Mouse (Mus musculus) heart, adult 18-20 months (tissue): Measurements from ENCODE around the gene Mmp27. TPM values are rescaled to one million over a fixed set of nuclear protein-coding genes. Genes with fewer than 3 reads are reported as not detected.

ENCODE experiments used
- DNase-seq, 2 experiments: peaks; one replicate each; pipeline ENCODE4 v3.0.0; 2021 to 2022; ENCODE audit warnings: mixed read lengths in 1 of 2
- total RNA-seq, 2 experiments: library from RNA; stranded (reverse); gene quantifications; 2 replicates each; pipeline ENCODE4 v1.2.3; 2021

The Mmp27 gene
- total RNA-seq, 2 experiments from 2014 or later, result 0.15 TPM; not detected in 1

- peak; percentile 47 to 86 for DNase-seq
Measured at GRCm38 (mm10) chr9:7602982-7603742, 32.0 kb downstream of the Mmp27 start.

- DNase-seq, result no peak
Measured at GRCm38 (mm10) chr9:7604005-7604404, 32.8 kb downstream of the Mmp27 start.

- DNase-seq, result no peak
Measured at GRCm38 (mm10) chr9:7605638-7606037, 34.4 kb downstream of the Mmp27 start.

- no peak for DNase-seq
Measured at GRCm38 (mm10) chr9:7622582-7622981, 51.4 kb downstream of the Mmp27 start.

GRCm38 (mm10) chr9:7627931-7628330 lies 56.7 kb downstream of the Mmp27 start, which contains the start of gene Mmp20:
Mmp20 (plus strand) TSS chr9:7628231.
- DNase-seq, result no peak

Other genes with a start within 250 kb of the Mmp27 start
- 1 to 10 TPM in 1 of 2 experiments, under 1 TPM in 1; 0.13 to 1.4 TPM for gene Mmp12, start 227.0 kb upstream of the Mmp27 start, total RNA-seq
- not detected for gene Mmp1b, start 183.3 kb upstream of the Mmp27 start, total RNA-seq
- under 1 TPM; 0.20 to 0.62 TPM for gene Mmp3, start 125.6 kb upstream of the Mmp27 start, total RNA-seq
- not detected for gene Mmp10, start 69.0 kb upstream of the Mmp27 start, total RNA-seq
- not detected for gene Mmp8, start 12.9 kb upstream of the Mmp27 start, total RNA-seq
- gene Mmp20, start 56.8 kb downstream of the Mmp27 start, total RNA-seq, result not detected
- gene Mmp7, start 120.7 kb downstream of the Mmp27 start, total RNA-seq, result not detected
- 10 to 100 TPM; 40.2 to 48.4 TPM for gene Tmem123, start 192.6 kb downstream of the Mmp27 start, total RNA-seq